Mouse (Mus musculus) fat pad, adult 2 months (tissue): ENCODE measurements around the gene Vat1.
A peak's percentile ranks its signal among the peaks of the same experiment; 100 is the strongest.
"Not testable (repeated sequence)": the region's sequence is repeated elsewhere in the genome, so short reads cannot be mapped to it uniquely, and the experiment has no call there.

Experiments
- DNase-seq: peaks from one replicate; pipeline ENCODE4 v3.0.0-alpha.2; 2011; ENCODE audit warnings: low read depth, low spot score; ENCODE audit errors: extremely low read depth

Vat1 gene

GRCm38 (mm10) chr11:101442760-101443159 lies 23.3 kb downstream of the Vat1 start:
- no peak for DNase-seq

DNA sequence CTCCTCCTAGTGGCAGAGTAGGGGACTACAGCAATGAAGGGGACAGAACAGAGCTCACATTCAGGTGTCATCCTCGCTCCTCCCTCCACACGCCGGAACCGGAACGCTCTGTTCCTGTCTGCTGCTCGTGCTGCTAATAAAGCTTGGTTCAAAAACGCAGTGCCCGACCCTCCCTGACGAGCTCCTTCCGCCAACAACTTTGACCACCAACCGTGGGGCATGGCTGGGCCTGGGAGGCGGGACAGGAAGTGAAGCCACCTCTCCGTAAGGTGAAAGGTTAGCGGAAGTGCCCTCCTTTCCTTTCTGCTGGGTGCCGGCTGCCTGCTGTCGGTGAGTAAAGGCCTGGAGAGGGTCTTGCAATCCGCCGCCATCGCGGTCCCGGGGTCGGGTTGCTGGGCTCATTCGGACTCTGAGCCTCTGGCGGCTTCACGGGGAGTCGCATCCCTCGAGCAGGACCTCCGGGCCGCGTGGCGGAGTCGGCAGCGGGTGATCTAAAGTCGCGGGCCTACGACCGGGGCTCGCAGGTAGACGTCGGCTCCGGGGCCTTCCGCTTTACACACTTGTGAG lies 23.8 kb downstream of the Vat1 start, which contains the start of gene Rpl27:
Gene Rpl27 (plus strand): TSS at position 172 of the 567 bp plus-strand sequence.
- peak; percentile 96 for DNase-seq

DNA sequence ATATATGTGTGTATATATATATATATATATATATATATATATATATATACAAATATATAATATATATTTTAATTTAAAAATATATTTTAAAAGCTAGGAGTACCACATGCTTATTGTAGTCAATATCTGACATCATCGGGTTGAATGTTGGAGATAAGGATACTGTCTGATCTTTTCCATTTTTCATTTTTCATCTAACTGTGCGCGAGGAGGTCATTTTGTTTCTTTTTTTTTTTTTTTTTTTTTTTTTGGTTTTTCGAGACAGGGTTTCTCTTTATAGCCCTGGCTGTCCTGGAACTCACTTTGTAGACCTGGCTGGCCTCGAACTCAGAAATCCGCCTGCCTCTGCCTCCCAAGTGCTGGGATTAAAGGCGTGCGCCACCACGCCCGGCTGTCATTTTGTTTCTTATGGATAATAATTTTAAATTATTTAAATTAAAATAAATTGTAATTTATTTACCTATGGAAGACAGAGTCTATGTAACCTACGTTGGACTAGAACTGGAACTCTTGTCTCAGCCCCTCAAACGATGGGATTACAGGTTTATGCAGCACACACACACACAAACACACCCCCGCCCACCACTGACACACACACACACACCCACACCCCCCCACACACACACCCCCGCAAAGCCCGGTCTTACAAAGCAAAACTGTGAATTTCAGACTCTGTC lies 24.4 kb downstream of the Vat1 start:
- DNase-seq = not testable (repeated sequence)

DNA sequence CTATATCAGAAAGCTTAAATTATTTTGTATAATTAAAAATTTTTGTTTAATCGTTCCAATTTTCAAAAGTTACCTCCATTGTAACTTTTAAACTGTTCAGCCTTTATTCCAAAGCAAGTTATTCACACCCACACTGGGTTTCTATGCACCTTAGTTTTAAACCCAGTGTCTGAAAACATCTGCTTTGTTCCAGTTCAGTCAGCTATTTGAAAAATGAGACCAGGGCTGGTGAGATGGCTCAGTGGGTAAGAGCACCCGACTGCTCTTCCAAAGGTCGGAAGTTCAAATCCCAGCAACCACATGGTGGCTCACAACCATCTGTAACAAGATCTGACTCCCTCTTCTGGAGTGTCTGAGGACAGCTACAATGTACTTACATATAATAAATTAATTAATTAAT lies 28.0 kb downstream of the Vat1 start:
- not testable (repeated sequence) for DNase-seq

DNA sequence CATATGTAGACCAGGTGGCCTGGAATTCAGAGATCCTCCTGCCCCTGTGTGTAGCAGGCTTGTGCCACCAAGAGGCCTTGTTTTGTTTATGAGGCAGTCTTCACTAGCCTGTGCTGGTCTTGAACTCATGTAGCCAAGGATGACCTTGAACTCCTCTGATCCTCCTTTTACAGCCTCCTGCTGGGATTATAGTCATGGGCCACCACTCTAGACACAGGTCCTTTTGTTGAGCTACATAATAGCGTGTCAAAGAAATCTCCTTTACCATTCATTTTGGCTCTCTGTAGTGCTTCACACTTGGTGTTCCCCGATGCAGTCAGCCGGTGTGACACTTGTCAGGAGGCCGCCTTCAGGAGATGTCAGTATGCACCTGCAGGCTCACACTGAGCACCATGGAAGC lies 29.1 kb downstream of the Vat1 start:
- DNase-seq = no peak

DNA sequence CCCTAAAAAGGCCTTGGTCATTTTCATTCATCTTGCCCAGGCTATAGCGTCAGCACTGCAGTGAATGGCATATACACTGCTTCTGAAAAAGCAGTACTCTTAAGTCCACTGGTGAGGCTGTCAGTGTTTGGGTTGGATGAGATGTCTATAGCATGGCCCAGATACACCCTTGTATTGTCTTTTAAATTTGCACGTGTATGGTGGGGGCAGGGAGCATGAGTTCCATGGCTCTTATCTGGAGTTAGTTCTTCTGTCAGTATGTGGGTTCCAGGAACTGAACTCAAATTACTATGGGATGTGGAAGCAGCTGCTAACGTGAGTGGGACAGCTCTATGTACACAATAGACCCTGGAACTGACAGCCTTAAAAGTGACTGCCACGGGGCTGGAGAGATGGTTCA lies 30.2 kb downstream of the Vat1 start:
- DNase-seq = no peak

DNA sequence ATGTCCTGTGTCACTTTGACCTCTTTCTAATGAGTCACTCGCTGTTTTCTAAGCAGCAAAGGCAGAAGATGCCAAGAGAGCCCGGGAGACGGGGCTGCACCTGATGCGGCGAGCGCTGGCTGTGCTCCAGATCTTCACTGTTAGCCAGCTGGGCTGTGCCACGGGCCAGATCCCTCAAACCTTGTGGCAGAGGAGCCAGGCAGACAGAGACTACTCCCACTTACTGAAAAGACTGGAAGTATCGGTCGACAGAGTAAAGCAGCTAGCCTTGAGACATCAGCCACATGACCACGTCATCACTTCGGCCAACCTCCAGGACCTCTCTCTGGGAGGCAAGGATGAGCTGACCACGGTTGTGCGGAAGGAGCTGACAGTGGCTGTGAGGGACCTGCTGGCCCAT lies 32.6 kb downstream of the Vat1 start:
- DNase-seq = no peak

GRCm38 (mm10) chr11:101431327-101431726 lies 34.7 kb downstream of the Vat1 start:
- DNase-seq = no peak

- DNase-seq = no peak
These were observed 39.9 kb downstream of the Vat1 start for GRCm38 (mm10) chr11:101426165-101426564.

DNA sequence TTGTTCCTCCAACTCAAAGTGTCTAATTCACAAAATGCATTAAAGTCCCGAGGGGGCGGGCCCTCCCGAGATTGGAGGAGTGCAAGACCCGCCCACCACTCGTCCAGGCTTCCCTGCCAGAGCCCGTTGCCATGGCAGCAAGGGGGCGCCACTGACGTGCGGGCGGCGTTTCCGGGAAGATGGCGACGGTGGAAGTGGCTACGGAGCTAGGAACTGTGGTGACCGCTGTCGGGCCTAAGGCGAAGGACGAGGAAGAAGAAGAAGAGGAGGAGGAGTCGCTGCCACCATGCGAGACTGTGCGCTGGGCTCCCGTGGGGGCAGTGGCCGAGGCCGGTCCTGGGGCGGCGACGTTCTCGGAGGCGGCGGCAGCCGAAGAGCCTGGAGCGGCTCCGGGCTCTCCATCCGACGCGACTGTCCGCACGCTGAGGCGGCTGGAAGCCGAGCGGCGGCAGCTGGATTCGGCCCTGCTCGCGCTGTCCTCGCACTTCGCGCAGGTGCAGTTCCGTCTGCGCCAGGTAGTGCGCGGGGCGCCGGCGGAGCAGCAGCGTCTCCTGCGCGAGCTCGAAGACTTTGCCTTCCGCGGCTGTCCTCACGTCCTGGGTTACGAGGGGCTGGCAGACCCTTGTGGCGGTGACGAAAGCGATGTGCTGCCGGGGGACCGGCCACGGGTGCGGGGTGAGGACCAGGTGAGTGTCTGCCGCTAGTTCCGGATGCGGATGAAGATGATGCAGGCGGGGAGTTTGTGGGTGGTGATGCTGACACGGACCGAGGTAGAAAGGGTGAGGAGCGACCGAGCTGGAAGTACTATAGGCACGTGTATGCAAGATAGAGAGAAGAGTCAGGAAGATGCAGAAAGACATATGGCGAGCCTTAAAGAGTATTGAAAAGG lies 40.9 kb downstream of the Vat1 start, which contains the start of the genes Rundc1 and Ptges3l:
Gene Rundc1 (plus strand): TSS at position 161 of the 889 bp plus-strand sequence.
Gene Ptges3l (minus strand): TSS at position 409 of the 889 bp plus-strand sequence.
- DNase-seq = peak; percentile 50

DNA sequence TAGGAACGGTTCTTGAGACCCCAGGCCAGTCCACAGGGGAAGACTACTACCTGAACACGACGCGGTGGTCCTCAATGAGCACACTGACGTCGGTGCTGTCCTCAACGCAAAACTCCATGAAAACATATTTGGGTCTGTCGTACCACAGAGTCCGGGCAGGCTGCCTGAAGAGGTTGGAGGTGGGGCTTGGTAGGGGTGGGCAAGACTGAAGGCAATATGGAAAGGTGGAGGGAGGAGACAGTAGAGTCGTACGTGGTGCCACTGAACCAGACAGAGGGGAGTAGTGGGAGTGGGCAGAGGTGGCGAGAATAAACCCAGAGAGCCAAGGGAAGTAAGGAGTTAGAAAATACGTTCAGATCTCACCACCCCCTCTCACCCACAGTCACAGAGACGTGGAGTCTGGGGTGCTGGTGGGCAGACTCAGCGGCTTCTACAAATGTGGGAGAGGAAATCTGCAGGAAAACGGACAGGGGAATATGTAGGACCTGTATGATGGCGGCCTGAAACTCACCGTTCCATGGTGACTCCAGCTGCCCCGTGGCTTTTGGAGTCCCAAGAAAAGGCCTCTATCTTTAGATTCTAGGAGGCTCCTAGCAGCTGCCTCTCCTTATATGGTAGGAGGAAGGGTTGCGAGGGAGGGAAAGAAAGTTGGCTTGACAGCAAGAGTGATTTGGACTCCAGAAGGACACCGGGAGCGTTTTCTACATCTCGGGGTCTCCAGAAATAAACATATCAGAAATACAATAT lies 41.8 kb downstream of the Vat1 start, which contains the start of gene Gm27029:
Gene Gm27029 (minus strand): TSS at position 692 of the 747 bp plus-strand sequence.
- DNase-seq = peak; percentile 45

GRCm38 (mm10) chr11:101420148-101420547 lies 45.9 kb downstream of the Vat1 start:
- DNase-seq = no peak

DNA sequence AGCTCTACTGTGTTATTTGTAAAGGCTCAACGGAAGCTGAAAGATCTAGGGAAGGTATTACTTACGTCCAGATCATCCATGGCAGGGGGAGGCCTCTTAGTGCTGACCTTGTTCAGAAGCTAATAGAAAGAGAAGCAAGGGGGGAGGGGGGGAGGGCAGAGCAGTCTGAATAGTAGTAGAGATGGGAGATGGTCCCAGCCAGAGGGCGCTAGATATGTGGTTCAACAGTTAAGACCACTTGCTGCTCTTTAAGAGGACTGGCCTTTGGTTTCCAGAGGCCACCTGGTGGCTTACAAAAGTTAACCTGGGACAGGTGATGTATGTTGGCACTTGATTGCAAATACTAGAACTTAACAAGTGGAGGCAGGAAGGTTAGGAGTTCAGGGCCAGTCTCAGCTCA lies 46.4 kb downstream of the Vat1 start:
- DNase-seq = no peak

DNA sequence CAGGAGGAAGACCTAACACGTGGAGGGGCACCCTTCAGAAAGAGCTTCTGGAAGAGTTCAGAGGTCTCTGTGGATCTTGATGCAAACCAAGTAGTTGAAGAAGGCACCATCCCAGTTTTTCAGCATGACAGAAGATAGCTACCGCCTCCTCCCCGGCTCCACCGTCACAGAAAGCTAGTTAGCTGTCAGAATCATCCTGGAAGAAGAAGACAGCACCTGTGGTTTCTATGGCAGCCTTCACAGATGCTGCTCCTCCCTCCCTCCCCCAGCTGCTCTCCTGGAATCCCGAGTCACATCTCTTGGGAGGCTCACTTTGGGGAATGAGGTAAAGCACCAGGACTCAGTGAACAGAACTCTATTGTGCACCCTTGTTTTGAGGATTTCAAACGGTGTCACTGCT lies 47.0 kb downstream of the Vat1 start:
- DNase-seq = no peak

DNA sequence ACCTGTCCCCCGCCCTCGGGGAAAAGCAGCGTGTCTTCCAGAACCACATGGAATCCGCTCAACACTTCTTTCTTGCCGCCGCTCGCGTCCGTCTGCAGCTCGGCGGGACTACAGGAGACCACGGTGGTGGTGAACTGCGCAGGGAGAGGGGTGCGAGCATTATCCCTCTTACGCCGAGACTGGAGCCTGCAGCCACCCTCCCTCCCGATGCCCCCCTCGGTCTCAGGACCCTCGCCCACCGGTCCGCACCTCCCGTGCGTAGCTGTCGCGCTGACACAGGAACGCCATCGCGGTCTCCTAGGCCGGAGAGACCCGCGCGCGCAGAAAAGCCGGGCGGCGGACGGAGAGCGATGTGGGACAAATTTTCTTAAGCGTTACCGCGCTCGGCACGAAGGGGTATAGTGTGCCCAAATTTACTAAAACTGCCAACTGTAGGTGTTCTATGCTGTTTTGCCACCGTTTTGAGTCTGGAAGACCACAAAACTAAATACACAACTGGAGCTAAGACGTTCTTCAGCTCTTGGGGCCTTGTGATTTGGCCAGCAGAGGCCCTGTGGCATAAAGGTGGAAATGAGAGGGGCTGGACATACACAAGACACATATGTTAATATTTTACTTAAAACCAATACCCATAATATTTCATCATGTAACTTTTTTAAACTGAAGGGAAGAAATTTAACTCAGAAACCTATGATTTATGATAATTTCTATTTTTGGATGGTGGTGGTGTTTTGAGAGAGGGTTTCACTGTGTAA lies 48.8 kb downstream of the Vat1 start, which contains the start of gene Aarsd1:
Gene Aarsd1 (minus strand): TSS at position 515 of the 755 bp plus-strand sequence.
- no peak for DNase-seq

GRCm38 (mm10) chr11:101416433-101417100 lies 49.5 kb downstream of the Vat1 start:
- DNase-seq = no peak

DNA sequence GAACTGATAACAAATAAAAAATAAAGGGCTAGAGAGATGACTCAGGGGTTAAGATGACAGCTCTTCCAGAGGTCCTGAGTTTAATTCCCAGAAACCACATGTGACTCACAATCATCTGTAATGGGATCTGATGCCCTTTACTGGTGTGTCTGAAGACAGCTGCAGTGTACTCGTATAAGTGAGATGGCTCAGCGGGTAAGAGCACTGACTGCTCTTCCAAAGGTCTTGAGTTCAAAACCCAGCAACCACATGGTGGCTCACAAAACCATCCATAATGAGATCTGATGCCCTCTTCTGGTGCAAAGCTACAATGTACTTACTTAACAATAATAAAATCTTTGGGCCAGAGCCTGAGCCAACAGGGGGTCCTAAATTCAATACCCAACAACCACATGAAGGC lies 50.7 kb downstream of the Vat1 start:
- no peak for DNase-seq
